Mouse (Mus musculus): ENCODE results near the gene Tspan9. TPM values are rescaled to one million over a fixed set of nuclear protein-coding genes. Genes with fewer than 3 reads are reported as not detected.
A peak's percentile ranks its signal among the peaks of the same experiment; 100 is the strongest.

The Tspan9 gene
- total RNA-seq, 2 experiments from 2014 or later, result 52.5 to 52.8 TPM

GRCm38 (mm10) chr6:128011781-128012180 is 131.6 kb downstream of the Tspan9 start:
- DNase-seq, result no peak

- no peak for DNase-seq
Measured at GRCm38 (mm10) chr6:128011071-128011477, 132.3 kb downstream of the Tspan9 start.

GRCm38 (mm10) chr6:128010135-128010971 is 133.0 kb downstream of the Tspan9 start:
- no peak for DNase-seq

- DNase-seq, result no peak
Measured at GRCm38 (mm10) chr6:128007982-128008562, 135.3 kb downstream of the Tspan9 start.

GRCm38 (mm10) chr6:128007241-128007701 is 136.1 kb downstream of the Tspan9 start:
- no peak for DNase-seq

GRCm38 (mm10) chr6:128006156-128006555 is 137.2 kb downstream of the Tspan9 start:
- DNase-seq, result no peak

- no peak for DNase-seq
Measured at GRCm38 (mm10) chr6:128004544-128004943, 138.8 kb downstream of the Tspan9 start.

GRCm38 (mm10) chr6:128003542-128003941 is 139.9 kb downstream of the Tspan9 start:
- no peak for DNase-seq

- DNase-seq, result no peak
Measured at GRCm38 (mm10) chr6:128002667-128003066, 140.7 kb downstream of the Tspan9 start.

GRCm38 (mm10) chr6:128002104-128002503 is 141.3 kb downstream of the Tspan9 start:
- DNase-seq, result no peak

GRCm38 (mm10) chr6:128001587-128001986 is 141.8 kb downstream of the Tspan9 start:
- DNase-seq, result no peak

- peak in 1 of 2 experiments; percentile 41 for DNase-seq
Measured at GRCm38 (mm10) chr6:128000777-128001176, 142.6 kb downstream of the Tspan9 start.

GRCm38 (mm10) chr6:127999118-127999517 is 144.3 kb downstream of the Tspan9 start:
- DNase-seq, result no peak

GRCm38 (mm10) chr6:127996928-127997327 is 146.5 kb downstream of the Tspan9 start:
- no peak for DNase-seq

- DNase-seq, result no peak
Measured at GRCm38 (mm10) chr6:127992993-127993392, 150.4 kb downstream of the Tspan9 start.

- DNase-seq, result no peak
Measured at GRCm38 (mm10) chr6:127991509-127992176, 151.8 kb downstream of the Tspan9 start.

GRCm38 (mm10) chr6:127989624-127990212 is 153.7 kb downstream of the Tspan9 start:
- DNase-seq, result peak; percentile 64 to 68

GRCm38 (mm10) chr6:127988944-127989494 is 154.4 kb downstream of the Tspan9 start:
- no peak for DNase-seq

- DNase-seq, result no peak
Measured at GRCm38 (mm10) chr6:127987374-127987773, 156.0 kb downstream of the Tspan9 start.

- no peak for DNase-seq
Measured at GRCm38 (mm10) chr6:127986357-127986756, 157.0 kb downstream of the Tspan9 start.

GRCm38 (mm10) chr6:127981176-127981575 is 162.2 kb downstream of the Tspan9 start:
- no peak for DNase-seq

- no peak for DNase-seq
Measured at GRCm38 (mm10) chr6:127980381-127981045, 162.9 kb downstream of the Tspan9 start.
